Mouse (Mus musculus) adrenal gland (tissue): ENCODE results near the gene Irgc1.
"Not testable (repeated sequence)": the region's sequence is repeated elsewhere in the genome, so short reads cannot be mapped to it uniquely, and the experiment has no call there.

Experiments
- intact Hi-C: fragments of 180-260 bp; cut with DNase I; formaldehyde crosslinking; loops from one replicate; pipeline ENCODE4 v1.15.1; 2025
- long read RNA-seq, 2 experiments: library from polyadenylated mRNA; unstranded; transcript quantifications; one replicate each; pipeline ENCODE4 v2.0.0; 2020; ENCODE audit warnings: borderline replicate concordance in 1 of 2; ENCODE audit not compliant: insufficient replicate concordance in 1 of 2

Gene Irgc1
- long read RNA-seq, experiment 1: 0 reads
- long read RNA-seq, experiment 2: 0 reads

DNA sequence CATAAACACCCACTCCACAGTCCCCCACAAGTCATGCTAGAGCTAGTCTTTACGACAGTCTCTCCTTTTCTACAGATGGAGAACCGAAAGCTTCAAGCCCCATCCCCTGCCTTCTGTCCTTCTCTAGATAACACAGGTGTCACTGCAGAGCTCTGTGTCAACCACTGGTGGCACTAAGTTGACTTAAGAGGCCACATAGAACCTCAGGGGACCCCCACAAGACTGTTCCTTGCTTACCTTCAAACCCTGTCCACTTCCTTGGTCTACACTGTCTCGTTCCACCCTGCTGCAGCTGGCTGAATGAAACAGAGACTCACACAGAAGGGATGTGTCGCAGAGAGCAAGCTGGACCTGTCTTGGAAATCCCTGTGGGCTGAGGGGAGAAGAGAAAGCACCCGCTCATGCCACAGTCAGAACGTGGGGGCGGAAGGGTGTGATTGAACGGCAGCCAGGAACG is at the start of gene Irgc1:
Gene Irgc1 (minus strand): TSS at position 443 of the 457 bp plus-strand sequence.
- intact Hi-C loops: no loop called here

DNA sequence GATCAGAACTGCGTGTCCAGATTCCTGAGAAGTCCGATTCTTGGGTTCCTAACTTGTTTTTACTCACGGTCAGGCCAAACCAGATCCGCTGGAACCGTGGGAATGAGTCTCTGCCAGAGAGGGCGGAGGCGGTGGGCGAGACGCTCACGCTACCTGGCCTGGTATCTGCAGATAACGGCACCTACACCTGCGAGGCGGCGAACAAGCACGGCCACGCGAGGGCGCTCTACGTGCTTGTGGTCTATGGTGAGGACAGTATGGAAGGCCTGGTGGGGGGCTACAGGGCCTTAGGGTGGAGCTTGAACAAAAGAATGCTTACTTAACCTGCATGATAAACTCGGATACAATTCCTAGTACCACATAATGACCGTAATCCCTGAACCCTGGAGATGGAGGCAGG is 49.4 kb upstream of the Irgc1 start:
- intact Hi-C loops: no loop called here

DNA sequence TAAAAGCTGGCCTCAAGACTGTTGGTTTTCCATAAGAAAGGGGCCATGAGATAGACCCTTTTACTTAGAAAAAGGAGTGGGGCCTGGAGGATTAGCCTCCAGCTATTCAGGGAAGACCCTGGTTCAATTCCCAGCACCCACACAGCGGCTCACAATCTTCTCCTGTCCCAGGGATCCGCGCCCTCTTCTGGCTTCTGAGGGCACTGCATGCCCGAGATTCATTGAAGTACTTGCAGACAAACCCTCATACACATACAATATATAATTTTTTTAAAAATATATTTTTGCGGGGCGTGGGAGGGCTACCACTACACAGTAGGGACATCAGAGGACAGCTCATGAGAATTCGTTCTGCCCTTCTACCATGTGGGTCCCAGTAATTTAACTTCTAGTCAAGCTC is 48.8 kb upstream of the Irgc1 start:
- intact Hi-C loops: no loop called here

DNA sequence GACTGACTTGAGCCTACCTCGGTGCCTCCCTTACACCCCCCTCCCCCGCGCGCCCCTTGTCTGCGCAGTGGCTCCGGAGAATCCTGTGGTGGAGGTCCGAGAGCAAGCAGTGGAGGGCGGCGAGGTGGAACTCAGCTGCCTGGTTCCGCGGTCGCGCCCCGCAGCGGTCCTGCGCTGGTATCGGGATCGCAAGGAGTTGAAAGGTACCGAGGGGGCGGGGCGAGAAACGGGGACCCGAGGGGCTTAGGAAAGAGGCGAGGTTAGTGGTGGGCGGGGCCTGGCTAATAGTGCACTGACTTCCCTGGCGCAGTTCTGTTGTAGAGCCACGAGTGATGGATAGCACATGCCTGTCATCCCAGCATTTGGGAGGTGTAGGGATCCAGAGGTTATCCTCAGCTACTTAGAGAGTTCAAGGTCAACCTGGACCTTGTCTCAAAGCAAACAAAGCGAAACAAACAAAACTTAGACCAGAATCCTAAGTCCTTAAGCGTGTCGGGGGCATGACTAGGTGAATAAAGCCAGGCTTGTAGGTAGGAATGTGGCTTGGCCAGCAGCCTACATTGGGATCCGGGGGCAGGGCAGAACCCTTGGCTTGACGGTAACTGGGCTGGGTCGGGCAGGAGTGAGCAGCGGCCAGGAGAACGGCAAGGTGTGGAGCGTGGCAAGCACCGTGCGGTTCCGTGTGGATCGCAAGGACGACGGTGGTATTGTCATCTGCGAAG is 47.9 kb upstream of the Irgc1 start:
- intact Hi-C loops: no loop called here

DNA sequence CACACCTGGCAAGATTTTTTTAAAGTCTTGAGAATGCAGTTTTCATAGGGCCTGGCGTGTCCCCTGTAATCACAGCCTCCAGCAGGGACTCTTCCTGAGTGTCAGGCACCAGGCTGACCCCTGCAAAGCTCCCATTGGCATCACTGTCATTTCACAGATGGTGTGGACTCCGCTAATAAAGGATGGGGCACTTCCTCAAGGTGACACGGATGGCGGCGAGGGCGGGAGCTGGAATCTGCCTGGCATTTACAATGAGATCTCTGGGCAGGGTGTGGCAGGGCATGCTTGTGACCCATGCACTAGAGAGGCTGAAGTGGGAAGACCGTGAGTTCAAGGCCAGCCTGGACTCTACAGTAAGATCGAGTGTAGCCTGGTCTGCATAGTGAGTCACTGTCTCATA is 36.2 kb upstream of the Irgc1 start:
- intact Hi-C loops: no loop called here

DNA sequence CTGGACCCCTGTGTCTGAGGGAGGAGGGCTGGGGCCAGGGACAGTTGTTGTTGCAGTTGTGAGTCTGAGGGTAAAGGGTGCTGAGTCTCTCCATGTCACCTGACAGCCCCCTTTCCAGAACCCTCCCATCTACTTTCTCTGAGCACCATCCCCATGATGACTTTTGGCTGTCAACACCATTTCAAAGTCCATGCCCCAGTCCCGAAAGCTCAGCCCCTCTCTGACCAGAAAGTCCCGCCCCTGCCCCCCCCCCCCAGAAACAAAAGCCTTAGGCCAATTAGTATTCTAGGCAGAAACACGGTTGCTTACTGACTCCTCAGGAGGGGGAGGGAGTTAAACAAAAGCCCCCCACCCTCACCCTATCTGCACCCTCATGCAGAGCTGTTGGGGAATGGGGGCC is 35.3 kb upstream of the Irgc1 start:
- intact Hi-C loops: no loop called here

DNA sequence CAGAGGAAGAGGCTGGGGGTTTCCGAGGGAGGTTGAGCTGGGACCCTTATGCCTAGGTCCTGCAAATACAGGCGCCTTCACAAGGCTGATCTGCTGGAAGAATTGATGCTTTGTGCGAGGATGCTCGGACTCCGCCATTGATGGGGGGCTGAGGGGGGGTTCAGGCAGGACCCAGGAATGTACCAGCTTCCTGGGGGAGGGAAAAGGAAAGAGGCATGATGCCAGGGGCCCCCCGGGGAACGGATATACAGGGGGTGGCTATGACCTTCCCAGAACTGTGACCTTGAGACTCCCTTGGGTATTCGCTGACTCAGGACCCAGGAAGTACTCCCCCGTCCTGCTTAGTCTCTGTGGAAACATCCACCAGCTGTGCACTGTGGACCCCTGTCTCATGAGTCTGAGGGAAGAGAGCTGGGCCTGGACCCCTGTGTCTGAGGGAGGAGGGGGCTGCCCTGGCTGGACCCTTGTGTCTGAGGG is 34.6 kb upstream of the Irgc1 start:
- intact Hi-C loops: no loop called here

DNA sequence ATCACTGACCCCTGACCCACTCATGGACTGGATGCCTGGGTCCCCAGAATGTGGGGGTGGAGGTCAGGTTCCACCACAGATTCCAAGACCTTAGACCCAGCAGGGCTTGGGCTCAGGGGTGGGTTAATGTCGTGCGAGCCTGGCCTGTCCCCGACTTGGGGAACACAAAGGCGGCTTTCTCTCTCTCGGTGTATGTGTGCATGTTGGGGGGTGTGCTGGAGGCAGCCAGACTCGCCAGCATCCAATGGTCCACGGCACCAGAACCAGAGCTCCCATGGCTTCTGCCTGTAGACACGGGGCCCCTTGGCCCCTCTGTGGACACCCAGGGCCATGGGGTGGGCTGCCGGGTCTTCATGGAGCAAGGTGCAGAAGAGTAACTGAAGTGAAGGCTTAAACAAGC is 33.4 kb upstream of the Irgc1 start:
- intact Hi-C loops: no loop called here

DNA sequence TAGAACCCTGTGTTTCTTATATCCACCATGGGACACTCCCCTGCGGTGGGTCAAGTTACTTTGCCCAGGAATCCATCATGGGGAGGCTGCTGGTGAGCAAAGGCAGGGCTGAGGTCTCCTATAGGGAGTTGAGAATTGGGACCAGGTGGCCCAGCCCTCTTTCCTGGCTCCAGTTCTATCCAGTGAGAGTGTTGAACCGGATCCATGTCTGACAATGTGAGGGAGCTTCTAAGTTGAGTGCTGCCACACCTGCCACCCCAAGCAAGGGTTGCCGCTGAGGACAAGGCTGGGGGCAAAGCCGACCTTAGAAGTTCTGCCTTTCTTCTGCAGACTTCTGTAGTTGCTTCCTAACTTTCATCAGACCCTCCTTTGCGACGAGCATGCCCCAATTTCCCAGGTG is 31.2 kb upstream of the Irgc1 start:
- intact Hi-C loops: not testable (repeated sequence)

DNA sequence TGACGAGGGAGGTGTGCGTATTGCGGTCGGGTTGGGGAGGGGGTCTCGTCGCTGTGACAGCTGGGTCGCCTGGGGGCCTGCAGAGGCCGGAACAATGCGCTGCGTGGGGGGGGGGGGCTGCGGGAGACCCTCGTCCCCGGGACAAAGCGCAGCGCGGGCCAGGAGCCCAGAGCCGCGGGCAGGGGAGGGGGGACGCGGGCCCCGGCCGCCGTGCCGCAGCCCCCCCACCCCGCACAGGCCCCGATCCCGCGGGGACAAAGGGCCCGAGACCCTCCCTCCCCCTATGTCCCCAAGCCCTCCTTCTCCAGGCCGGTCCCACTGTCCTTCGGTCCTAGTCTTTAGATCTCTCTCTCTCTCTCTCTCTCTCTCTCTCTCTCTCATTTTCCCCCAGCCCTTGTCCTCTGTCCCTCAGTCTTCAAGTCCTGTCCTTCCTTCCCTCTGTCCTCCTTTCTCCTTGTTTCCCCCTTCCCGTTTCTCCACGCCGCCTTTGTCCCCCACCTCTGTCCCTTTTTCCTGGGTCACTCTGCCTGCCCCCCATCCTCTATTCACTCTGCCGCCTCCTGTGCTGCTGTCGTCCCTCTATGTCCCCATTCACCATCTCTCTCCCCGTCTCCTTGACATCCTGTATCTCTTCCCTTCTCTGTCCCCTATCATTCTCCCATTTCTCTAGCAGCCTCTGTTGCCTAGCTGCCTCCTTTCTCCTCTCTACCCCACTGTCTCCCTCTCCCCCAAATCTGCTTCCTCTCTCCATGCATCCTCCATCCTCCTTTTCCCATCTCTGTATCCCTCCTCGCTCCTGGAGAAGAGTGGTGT is 30.3 kb upstream of the Irgc1 start:
- intact Hi-C loops: no loop called here

DNA sequence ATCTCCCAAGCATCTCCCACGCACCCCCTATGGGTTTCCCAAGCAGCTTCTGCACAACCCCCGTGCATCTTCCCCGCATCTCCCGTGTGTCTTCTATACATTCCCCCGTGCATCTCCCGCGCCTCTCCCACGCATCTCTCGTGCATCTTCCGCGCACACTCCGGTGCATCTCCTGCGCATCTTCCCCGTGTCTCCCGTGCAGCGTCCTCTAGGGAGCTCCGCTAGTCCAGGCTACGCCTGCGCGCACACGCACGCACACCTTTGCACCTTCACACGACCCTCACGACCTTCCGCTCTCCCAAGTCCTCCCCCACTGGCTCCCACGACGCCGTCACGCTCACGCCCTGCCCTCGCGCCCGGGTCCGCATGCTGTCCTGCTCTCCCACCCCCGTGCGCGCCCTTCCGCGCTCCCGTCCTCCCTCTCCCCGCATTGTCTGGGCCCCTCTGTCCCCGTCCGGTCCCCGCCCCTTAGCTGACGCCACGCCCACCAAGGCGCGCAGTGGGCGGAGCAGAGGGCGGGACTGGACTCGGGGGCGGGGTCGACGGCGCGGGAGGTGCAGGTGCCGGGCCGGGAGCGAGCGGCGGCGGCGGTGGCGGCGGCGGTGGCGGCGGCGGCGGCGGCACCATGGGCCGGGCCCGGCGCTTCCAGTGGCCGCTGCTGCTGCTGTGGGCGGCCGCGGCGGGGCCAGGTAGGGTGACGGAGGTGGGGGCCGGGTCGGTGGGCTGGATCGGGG is 29.5 kb upstream of the Irgc1 start, which contains the start of gene Cadm4:
Gene Cadm4 (plus strand): TSS at position 550 of the 734 bp plus-strand sequence.
- intact Hi-C loops: no loop called here

DNA sequence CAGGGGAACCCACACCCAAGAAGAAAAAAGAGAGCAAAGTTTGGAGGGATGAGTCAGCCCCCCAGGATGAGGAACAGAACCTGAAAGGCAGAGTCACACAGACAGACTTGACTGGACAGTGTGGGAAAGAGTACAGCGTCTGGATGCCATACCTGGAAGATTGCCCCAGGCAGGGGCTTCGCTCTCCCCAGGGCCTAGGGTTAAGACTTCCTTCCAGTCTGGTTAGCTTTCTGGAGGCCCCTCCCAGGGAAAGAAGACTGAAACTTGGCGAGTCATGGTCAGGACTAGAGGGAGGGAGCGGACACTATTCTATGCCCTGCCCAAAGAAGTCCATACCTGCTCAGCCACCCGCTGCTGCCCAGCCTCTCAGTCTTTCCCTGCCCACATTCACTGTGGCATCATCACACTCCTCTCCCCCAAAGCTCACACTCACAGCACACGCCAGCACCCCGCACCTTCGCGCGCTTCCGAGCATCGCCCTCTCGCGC is 28.9 kb upstream of the Irgc1 start:
- intact Hi-C loops: no loop called here

DNA sequence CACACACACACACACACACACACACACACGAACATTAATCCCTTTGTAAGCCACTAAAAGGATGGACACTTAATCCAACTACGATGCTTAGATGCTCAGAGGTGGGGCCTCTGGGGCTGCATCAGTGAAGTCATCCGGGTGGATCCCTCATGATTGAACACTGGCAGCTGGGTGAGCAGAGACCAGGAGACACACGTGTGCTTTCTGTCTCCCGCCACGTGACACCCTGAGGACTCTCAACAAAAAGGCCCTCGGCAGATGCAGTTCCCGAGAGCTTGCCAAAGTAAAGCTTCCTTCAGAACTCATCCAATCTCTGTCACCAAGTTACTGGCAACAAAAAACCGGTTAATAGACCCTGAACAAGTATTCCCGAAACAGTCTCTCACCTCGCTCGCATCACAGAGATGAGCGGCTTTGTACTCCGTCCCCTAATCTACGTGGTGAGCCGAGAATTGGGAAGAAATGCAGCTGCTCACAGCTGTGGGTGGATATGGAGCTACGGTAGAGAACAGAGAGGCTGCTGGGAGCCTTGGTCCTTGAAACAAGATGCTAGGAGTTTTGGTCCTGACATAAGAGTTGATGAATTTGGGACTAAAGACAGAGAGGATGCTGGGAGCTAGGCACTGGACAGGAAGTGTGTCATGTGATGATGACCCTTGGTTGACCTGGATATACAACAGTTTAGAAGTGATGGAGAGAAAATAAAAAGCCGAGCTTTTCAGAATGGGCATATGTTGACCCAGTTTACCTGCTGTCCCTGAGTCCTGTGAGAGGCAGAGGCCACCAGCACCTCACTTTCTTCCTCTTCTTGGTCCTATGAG is 28.2 kb upstream of the Irgc1 start:
- intact Hi-C loops: no loop called here

DNA sequence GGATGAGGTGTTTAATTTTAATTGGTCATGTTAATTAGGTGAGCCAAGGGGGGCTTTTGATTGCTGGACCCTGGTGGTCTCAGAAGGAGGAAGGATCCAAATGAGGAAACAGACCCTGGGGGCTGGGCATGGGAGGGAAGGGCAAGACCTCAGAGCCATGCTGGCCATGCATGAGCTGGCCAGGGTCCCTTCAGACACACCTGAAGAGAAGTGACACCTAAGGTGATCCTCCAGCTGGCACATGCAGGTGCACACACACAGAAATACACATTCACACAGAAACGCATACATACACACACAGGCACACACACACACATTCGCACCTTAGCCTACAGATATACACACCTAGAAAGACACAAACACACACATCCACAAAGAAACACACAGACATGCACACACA is 27.6 kb upstream of the Irgc1 start:
- intact Hi-C loops: loop anchor here (5.0 kb wide), 1 partner anchor 37 kb away; no protein-coding TSS in a partner anchor

DNA sequence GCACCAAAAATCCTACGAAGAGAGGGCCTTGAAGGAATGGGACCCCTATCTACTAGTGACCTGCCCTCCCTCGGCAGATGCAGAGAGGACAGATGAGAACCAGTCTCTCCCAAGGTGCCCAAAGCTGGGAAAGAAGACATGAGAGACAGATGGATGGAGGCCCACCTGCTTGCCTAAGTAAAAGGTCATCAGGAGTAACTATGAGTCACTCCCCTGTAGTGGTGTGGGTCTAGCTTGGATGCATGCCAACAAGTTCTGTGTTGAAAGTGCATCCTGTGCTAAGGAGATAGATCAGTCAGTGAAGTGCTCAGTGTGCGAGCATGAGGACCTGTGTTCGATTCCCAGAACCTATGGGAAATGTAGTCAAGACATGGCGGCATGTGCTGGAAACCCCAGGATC is 26.8 kb upstream of the Irgc1 start:
- intact Hi-C loops: loop anchor here (5.0 kb wide), 1 partner anchor 37 kb away; no protein-coding TSS in a partner anchor

DNA sequence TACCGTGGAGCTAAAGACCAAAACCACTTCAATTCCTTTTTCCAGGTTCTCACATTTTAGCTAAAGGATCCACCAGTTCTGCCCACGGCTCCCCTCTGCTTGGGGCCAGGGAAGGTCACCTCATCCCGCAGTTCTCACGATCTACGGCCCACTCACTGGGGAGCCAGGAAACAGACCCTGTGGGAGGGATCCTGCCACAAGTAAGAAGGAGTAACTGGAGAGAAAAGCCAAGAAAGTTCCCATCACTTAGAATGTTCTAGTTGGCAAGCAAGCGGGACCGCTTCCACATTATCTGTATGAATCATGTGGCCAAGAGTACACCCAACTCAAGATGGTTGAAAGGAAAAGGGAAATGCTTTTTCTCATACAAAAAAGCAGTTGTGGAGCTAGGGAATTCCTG is 24.8 kb upstream of the Irgc1 start:
- intact Hi-C loops: loop anchor here (5.0 kb wide), 1 partner anchor 35 kb away; no protein-coding TSS in a partner anchor

DNA sequence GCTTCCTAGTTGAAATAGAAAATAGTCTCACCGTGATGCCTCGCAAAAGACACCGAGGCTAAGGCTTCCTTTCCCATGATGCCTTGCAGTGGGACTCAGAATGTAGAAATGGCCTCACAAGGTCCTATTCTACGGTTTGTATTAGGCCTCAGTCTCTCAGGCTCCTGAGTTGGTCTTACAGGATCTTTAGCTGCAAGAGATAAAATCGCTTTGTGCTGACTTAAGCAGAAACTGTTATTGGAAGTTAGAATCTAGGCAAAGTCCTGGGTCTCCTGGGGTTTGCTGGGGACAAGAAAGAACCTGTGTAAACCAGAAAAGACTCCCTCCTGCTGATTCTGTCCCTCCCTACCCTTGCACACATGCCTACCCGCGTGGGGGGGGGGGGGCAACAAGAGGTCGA is 24.2 kb upstream of the Irgc1 start:
- intact Hi-C loops: loop anchor here (5.0 kb wide), 1 partner anchor 34 kb away; no protein-coding TSS in a partner anchor

DNA sequence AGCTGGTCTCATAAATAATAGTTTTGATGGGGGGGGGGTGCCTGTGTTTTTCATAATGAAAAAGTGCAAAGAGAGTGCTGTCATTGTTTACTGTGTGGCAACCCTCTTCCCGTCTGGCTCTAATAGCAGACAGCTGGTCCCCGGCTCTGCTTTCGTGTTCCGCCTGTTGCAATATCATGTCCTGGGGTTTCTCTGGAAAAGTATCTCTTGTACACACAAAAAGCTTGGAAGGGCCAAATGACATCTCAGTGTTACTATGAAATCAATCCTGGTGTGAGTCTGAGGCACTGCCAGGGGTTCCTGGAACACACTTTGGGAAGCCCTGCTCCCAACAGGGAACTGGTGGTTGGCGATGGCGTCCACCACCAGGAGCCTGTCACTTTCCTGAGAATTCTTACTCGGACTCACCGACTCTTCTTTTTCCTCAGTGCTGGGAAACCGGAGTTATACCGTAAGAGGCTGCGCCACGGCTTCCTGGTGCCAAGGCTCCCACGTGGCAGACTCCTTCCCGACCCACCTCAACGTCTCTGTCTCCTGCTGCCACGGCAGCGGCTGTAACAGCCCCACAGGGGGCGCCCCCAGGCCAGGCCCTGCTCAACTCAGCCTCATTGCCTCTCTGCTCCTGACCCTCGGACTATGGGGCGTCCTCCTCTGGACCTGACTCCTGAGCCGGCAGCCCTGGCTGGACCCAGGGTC is 22.9 kb upstream of the Irgc1 start:
- intact Hi-C loops: loop anchor here (5.0 kb wide), 1 partner anchor 33 kb away; no protein-coding TSS in a partner anchor

DNA sequence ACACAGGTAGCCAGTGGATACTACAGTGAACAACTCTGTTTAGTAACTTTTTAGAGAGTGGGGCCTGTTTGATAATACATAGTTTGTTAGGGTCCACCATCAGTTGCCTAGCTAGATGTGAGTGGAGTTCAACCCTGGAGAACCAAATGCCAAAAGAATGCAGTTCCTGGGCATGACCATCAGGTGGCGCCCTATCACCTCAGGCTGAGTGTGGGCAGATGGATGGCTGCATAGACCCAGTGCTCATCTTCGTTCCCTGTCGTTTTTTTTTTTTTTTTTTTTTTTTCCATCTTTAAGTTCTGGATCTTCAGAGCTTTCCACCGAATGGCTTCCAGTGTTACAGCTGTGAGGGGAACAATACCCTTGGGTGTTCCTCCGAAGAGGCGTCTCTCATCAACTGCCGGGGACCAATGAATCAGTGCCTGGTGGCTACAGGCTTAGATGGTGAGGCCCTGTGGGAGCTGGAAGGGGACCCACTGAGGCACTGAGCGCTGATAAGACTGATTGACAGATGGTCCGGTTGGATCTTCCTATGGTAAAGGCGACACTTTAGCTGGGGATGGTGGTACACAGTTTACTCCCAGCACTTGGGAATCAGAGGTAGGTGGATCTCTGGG is 21.9 kb upstream of the Irgc1 start:
- intact Hi-C loops: no loop called here
